Mouse (Mus musculus) hindbrain, embryonic 12.5 days (tissue): ENCODE results near the gene Retnla. TPM values are rescaled to one million over a fixed set of nuclear protein-coding genes. Genes with fewer than 3 reads are reported as not detected.

Experiments used
- ATAC-seq: fragments of 200-750 bp; cut with Nextera tagmentation; 2 replicates; pipeline ENCODE4 v1.8.0; 2017; ENCODE audit warnings: moderate TSS enrichment; ENCODE audit not compliant: low FRiP score
- H3K27ac ChIP-seq: fragments of 300-500 bp; sonication (generic); 2 replicates; pipeline ENCODE4 v1.5.1; 2016; ENCODE audit warnings: mild to moderate bottlenecking
- H3K27me3 ChIP-seq: fragments of 300-500 bp; sonication (generic); 2 replicates; pipeline ENCODE4 v1.6.1; 2016; ENCODE audit warnings: mild to moderate bottlenecking
- H3K36me3 ChIP-seq: fragments of 300-500 bp; sonication (generic); 2 replicates; pipeline ENCODE4 v1.6.1; 2016; ENCODE audit warnings: mild to moderate bottlenecking
- H3K4me1 ChIP-seq: fragments of 300-500 bp; sonication (generic); 2 replicates; pipeline ENCODE4 v1.6.1; 2016
- H3K4me2 ChIP-seq: fragments of 300-500 bp; sonication (generic); replicated peaks from 2 replicates; pipeline ENCODE4 v1.6.1; 2016; ENCODE audit warnings: mild to moderate bottlenecking
- H3K4me3 ChIP-seq: fragments of 300-500 bp; sonication (generic); 2 replicates; pipeline ENCODE4 v1.5.1; 2016; ENCODE audit warnings: mild to moderate bottlenecking
- H3K9ac ChIP-seq: fragments of 300-500 bp; sonication (generic); 2 replicates; pipeline ENCODE4 v1.6.1; 2016; ENCODE audit warnings: mild to moderate bottlenecking, moderate library complexity
- H3K9me3 ChIP-seq: fragments of 300-500 bp; sonication (generic); replicated peaks from 2 replicates; pipeline ENCODE4 v1.6.1; 2016; ENCODE audit warnings: mild to moderate bottlenecking
- WGBS: fragments of 180-500 bp; shearing (Covaris S2); methylation state at CpG from one replicate; pipeline ENCODE4 v1.1.7; 2016; 5-methylcytosine and 5-hydroxymethylcytosine counted together
- polyA plus RNA-seq: library from polyadenylated mRNA; unstranded; fragments of >200 nt; fragmentation: Nextera tagmentation; extraction: Ambion mirVana; gene quantifications from 2 replicates; pipeline ENCODE4 v1.2.1, GENCODE M21; 2016

The Retnla gene
- polyA plus RNA-seq, result not detected in 2 replicates

DNA sequence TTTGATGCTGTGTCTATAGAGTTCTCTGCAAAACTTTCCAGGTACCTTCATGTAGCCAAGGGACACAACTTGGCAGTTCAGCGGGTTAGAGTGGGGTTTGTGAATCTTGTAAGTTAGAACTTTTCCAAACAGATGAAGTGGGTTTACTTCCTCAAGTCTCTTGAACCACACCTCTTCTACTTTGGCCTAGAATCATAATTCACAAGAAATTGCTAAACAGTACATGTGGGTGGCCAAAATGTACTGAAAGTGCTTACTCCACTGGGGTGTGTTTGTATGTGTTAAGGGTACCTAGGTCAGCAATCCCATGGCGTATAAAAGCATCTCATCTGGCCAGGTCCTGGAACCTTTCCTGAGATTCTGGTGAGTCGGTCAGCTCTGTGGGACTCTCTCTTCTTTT, at the start of gene Retnla:
Retnla (plus strand) TSS at position 286 of the 400 bp plus-strand sequence.
- Histone ChIP-seq H3K9ac (no peak within 1 kb of the TSS), H3K4me2 (no peak within 1 kb of the TSS), H3K4me3 (no peak within 1 kb of the TSS), H3K36me3 (no peaks in the 10 kb centered on the region), H3K9me3 (no peaks in the 10 kb centered on the region), H3K4me1 (no peaks in the 10 kb centered on the region), H3K27me3 (no peaks in the 10 kb centered on the region), H3K27ac (no peak within 1 kb of the TSS)
- no peak for ATAC-seq
- 89% methylated on average over 3 of the region's 3 CpGs for WGBS

DNA sequence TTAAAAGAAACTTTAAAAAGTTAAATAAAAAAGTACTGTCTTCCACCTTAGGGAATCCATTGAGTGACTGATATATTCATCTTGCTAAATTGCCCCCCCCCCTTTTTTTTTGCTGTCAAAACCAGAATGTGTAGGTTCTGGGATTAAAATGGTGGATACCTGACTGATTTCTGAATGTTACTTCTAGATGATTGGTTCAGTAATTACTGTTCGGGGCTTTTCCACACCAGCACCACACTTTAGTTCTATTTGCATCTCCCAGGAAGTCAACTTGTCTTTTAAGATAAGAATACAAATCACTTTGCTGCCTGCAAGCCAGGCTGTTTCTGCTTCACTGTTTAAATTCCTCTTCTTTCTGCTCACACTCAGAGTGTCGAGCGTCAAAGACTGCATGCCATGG, 44.1 kb upstream of the Retnla start:
- Histone ChIP-seq H3K9ac (no peak overlapping the region), H3K27me3 (no peaks in the 10 kb centered on the region), H3K4me3 (no peak overlapping the region), H3K9me3 (no peaks in the 10 kb centered on the region), H3K27ac (no peak overlapping the region), H3K36me3 (no peaks in the 10 kb centered on the region), H3K4me1 (no peaks in the 10 kb centered on the region), H3K4me2 (no peak overlapping the region)
- 88% methylated on average over 3 of the region's 3 CpGs for WGBS
- ATAC-seq, result no peak

DNA sequence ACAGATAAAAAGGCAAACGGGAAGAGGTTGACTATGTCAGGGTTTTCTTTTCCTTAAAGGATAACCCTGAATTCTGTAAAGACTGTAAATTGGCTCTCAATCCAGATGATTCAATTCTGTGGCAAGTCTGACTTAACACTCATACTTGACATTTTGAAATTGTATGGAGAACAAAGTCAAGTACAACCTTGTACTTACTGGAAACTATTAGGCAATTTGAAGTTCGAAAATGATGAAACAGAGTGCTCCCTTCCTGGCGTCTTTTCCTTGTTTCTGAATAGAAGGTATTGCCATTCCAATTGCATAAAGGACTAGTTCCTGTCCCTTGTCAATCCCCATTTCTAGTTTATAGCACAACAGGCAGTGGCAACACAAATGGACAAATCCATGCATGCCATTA, 42.9 kb upstream of the Retnla start:
- no peak for ATAC-seq
- WGBS, result 86% methylated on average over 3 of the region's 3 CpGs
- H3K4me1 ChIP-seq, result no peaks in the 10 kb centered on the region
- no peak overlapping the region for H3K4me3 ChIP-seq
- no peaks in the 10 kb centered on the region for H3K27me3 ChIP-seq
- no peak overlapping the region for H3K9ac ChIP-seq
- no peaks in the 10 kb centered on the region for H3K9me3 ChIP-seq
- H3K27ac ChIP-seq, result no peak overlapping the region
- H3K4me2 ChIP-seq, result no peak overlapping the region
- no peaks in the 10 kb centered on the region for H3K36me3 ChIP-seq

DNA sequence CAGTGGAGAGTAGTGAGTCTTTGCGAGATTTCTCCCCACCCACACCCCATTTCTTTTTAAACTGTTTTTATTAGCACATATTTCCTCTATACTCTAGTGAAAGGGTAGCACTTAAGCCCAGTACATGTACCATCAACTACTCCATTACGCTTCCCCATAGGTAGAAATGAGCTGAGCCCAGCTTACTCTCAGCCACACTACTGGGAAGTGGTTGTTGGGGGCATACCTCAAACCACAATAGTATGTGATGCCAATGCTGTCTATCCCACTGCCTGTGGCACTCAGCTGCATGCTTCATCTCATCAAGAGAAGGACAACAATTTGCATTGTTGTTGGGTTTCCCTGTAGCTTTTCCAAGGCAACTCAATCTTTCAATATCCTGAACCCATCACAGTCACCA, 41.4 kb upstream of the Retnla start:
- Histone ChIP-seq H3K9me3 (no peaks in the 10 kb centered on the region), H3K4me3 (no peak overlapping the region), H3K9ac (no peak overlapping the region), H3K4me1 (no peaks in the 10 kb centered on the region), H3K27me3 (no peaks in the 10 kb centered on the region), H3K36me3 (no peaks in the 10 kb centered on the region), H3K27ac (no peak overlapping the region), H3K4me2 (no peak overlapping the region)
- no peak for ATAC-seq
- 92% methylated on average over 2 of the region's 2 CpGs for WGBS

DNA sequence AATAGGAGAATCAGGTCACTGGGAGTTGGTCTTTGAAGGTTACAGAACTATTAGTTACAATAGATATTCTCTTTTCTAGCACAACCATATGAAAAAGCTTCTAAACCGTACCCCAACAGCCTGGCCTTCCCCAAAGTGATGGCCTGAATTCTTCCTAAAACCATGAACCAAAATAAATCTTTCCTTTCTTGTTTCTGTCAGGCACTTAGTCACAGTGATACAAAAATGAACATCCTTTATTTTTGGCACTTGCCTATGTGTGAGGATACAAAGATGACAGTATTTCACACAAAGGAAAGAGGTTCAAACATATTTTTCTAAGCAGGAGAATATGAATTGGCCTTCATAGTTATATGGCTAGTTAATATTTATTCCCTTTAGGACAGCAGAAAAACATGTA, 36.9 kb upstream of the Retnla start:
- 96% methylated on average over 1 of the region's 1 CpGs for WGBS
- H3K4me1 ChIP-seq, result no peaks in the 10 kb centered on the region
- H3K9me3 ChIP-seq, result no peaks in the 10 kb centered on the region
- H3K9ac ChIP-seq, result no peak overlapping the region
- no peak overlapping the region for H3K4me3 ChIP-seq
- H3K4me2 ChIP-seq, result no peak overlapping the region
- H3K36me3 ChIP-seq, result no peaks in the 10 kb centered on the region
- H3K27ac ChIP-seq, result no peak overlapping the region
- no peak for ATAC-seq
- H3K27me3 ChIP-seq, result no peaks in the 10 kb centered on the region

DNA sequence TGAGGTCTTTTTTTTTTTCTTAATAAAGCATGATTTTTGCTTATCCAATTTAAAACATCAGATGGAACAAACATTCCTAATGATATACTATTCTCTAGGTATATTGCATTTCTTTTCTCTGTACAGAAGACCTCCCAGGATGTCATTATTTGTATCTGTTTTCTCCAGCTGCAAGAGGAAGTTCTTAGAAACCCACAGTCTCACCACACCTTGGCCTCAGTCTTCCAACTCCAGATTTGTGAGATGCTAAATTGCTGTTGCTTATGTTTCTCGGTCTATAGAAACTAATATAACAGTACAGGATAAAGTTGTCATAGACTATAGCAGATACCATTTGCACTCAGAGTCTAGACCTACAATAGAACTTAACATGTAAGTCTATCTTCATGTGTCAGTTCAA, 35.8 kb upstream of the Retnla start:
- H3K27ac ChIP-seq, result no peak overlapping the region
- no peaks in the 10 kb centered on the region for H3K36me3 ChIP-seq
- H3K4me3 ChIP-seq, result no peak overlapping the region
- ATAC-seq, result no peak
- H3K9me3 ChIP-seq, result no peaks in the 10 kb centered on the region
- H3K27me3 ChIP-seq, result no peaks in the 10 kb centered on the region
- no peaks in the 10 kb centered on the region for H3K4me1 ChIP-seq
- no peak overlapping the region for H3K9ac ChIP-seq
- H3K4me2 ChIP-seq, result no peak overlapping the region
- 84% methylated on average over 1 of the region's 1 CpGs for WGBS

DNA sequence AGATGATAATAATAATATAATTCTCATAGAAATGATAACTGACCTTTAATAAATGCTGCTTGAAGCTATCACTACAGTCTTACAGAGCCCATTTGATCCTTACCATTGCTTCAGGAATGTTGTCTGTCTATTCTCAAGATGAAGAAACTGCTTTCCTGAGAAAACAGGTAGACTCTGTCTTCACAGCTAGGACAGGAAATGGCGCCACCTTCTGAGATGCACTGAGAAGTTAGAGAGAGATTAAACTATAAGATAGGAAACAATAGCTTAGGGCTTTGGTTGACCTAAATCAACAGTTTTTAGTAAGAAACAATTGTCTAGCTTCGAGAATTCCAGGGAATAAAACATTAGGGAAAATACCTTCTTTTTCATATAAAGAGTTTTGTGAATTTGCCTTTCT, 33.0 kb upstream of the Retnla start:
- no peak for ATAC-seq
- Histone ChIP-seq H3K36me3 (no peaks in the 10 kb centered on the region), H3K9me3 (no peaks in the 10 kb centered on the region), H3K4me1 (no peaks in the 10 kb centered on the region), H3K4me3 (no peak overlapping the region), H3K9ac (no peak overlapping the region), H3K27me3 (no peaks in the 10 kb centered on the region), H3K27ac (no peak overlapping the region), H3K4me2 (no peak overlapping the region)
- WGBS, result 65% methylated on average over 2 of the region's 2 CpGs

DNA sequence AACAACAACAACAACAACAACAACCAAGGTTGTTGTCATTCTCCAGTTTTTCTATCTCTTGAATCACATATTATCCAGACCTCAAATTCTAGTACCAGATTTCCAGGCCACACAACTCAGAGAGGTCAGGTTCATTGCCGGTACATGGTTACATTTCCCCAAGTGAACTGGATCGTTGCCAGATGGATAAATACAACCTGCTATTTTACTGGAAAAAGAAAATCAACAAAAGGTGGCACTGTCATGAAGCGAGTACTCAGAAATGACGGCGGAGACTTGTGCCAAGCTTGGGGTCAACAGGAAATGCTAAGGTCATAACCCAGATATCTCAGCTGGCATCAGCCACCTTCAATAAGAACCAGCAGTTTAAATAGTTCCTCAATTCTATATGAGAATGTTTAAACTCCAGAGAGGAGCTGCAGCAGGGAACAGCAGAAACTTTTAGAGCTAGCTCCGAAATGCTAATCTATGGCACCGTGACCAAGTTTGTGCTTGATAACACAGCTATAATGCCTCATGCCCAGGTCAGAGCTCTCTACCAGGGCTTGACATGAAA, 30.4 kb upstream of the Retnla start:
- H3K4me3 ChIP-seq, result no peak overlapping the region
- no peak overlapping the region for H3K4me2 ChIP-seq
- H3K9ac ChIP-seq, result no peak overlapping the region
- H3K27ac ChIP-seq, result no peak overlapping the region
- no peak for ATAC-seq
- no peaks in the 10 kb centered on the region for H3K36me3 ChIP-seq
- WGBS, result 84% methylated on average over 7 of the region's 7 CpGs
- H3K9me3 ChIP-seq, result no peaks in the 10 kb centered on the region
- no peaks in the 10 kb centered on the region for H3K4me1 ChIP-seq
- no peaks in the 10 kb centered on the region for H3K27me3 ChIP-seq

DNA sequence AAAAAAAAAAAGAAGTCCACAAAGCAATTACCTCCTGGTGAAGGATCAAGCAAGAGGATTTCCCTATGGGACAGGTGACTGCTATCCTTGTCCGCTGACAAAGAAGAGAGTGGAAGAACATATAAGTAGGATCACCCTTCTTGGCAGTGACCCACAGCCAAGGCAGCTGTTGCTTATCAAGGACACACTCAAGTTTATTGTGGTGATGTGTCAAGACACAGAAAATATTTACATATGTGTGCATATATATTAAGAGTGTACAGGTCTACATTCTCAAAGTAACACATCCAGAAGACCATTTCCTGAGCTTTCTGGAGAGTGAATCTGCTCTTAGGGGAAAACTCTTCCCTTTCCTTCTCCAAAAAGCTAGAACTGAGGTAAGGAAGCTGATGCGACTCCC, 25.7 kb upstream of the Retnla start, which contains the start of gene Retnlb:
Retnlb (plus strand) TSS at position 162 of the 400 bp plus-strand sequence.
- Histone ChIP-seq H3K9ac (no peak within 1 kb of the TSS), H3K27me3 (no peaks in the 10 kb centered on the region), H3K4me1 (no peaks in the 10 kb centered on the region), H3K4me2 (no peak within 1 kb of the TSS), H3K36me3 (no peaks in the 10 kb centered on the region), H3K27ac (no peak within 1 kb of the TSS), H3K4me3 (no peak within 1 kb of the TSS), H3K9me3 (no peaks in the 10 kb centered on the region)
- ATAC-seq, result no peak
- WGBS, result 100% methylated on average over 2 of the region's 2 CpGs

DNA sequence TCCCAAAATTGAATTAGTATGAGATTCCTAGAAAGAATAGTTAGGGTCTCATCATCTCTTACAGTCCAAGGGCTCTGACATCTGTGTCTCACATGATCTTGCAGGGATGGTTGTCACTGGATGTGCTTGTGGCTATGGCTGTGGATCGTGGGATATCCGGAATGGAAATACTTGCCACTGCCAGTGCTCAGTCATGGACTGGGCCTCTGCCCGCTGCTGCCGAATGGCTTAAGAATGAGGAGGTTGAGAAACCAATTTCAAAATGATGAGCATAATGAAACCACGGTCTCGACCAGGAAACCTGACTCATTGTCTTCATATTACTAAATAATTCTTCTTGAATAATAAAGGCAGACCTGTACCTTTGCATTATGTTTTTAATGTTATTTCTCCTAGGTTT, 23.8 kb upstream of the Retnla start:
- no peak overlapping the region for H3K27ac ChIP-seq
- H3K4me2 ChIP-seq, result no peak overlapping the region
- no peak overlapping the region for H3K4me3 ChIP-seq
- 93% methylated on average over 6 of the region's 6 CpGs for whole genome bisulfite sequencing
- H3K27me3 ChIP-seq, result no peaks in the 10 kb centered on the region
- H3K4me1 ChIP-seq, result no peaks in the 10 kb centered on the region
- ATAC-seq, result no peak
- H3K36me3 ChIP-seq, result no peaks in the 10 kb centered on the region
- no peak overlapping the region for H3K9ac ChIP-seq
- H3K9me3 ChIP-seq, result no peaks in the 10 kb centered on the region

DNA sequence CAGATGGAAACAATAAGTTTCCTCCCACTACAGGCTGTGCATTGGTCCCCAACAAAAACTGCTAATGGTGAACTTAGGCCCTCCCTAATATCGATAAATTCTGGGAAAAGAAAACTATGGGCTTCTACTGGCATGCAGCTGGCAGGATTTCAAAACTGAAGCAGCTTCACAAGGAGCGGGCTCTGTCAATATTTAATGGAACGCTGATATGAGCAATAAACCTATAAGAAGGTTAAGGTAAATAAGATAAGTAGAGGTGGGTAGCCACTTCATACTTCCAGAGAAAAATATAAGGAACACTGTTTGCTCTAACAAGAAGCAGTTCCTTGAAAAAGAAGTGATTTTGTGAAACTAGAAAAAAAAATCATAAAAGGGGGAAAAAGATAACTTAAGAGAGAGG, 15.9 kb upstream of the Retnla start:
- H3K9ac ChIP-seq, result no peak overlapping the region
- no peaks in the 10 kb centered on the region for H3K27me3 ChIP-seq
- 91% methylated on average over 3 of the region's 3 CpGs for WGBS
- H3K36me3 ChIP-seq, result no peaks in the 10 kb centered on the region
- H3K27ac ChIP-seq, result no peak overlapping the region
- H3K9me3 ChIP-seq, result no peaks in the 10 kb centered on the region
- no peak overlapping the region for H3K4me3 ChIP-seq
- ATAC-seq, result no peak
- no peak overlapping the region for H3K4me2 ChIP-seq
- no peaks in the 10 kb centered on the region for H3K4me1 ChIP-seq

DNA sequence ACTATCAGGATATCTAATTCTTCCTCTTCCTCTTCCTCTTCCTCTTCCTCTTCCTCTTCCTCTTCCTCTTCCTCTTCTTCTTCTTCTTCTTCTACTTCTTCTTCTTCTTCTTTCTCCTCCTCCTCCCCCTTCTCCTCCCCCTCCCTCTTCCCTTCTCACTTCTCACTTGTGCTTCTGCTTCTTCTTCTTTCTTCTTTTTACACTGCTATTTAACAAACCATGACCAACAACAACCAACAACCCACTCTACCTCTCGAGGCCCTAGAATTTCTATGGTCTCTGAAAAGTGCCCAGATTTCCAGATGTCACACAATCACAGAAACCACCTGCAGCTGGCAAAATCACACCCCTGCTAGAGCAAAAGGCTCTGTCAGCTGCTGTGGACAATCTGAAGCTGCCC, 14.7 kb upstream of the Retnla start:
- Histone ChIP-seq H3K9me3 (no peaks in the 10 kb centered on the region), H3K4me1 (no peaks in the 10 kb centered on the region), H3K4me3 (no peak overlapping the region), H3K4me2 (no peak overlapping the region), H3K27ac (no peak overlapping the region), H3K27me3 (no peaks in the 10 kb centered on the region), H3K9ac (no peak overlapping the region), H3K36me3 (no peaks in the 10 kb centered on the region)
- 58% methylated on average over 1 of the region's 1 CpGs for WGBS
- ATAC-seq, result no peak

DNA sequence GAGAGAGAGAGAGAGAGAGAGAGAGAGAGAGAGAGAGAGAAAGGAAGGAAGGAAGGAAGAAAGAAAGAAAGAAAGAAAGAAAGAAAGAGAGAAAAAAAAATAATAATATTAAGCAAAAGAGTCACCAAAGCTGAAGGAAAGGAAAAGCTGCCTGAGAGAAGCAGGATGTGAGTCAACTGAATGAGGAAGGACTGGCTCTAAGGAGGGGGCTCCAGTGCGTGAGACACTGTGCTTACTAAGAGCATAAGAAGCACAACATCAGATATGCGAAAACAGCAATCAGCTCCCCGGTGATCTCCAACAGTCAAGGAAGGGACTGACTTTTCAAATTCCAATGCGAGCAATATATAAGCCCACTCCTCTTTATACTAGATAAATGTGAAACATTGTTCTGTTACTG, 13.3 kb upstream of the Retnla start:
- no peak for ATAC-seq
- Histone ChIP-seq H3K9ac (no peak overlapping the region), H3K9me3 (no peaks in the 10 kb centered on the region), H3K36me3 (no peaks in the 10 kb centered on the region), H3K4me2 (no peak overlapping the region), H3K4me1 (no peaks in the 10 kb centered on the region), H3K27me3 (no peaks in the 10 kb centered on the region), H3K27ac (no peak overlapping the region), H3K4me3 (no peak overlapping the region)
- WGBS, result 87% methylated on average over 4 of the region's 4 CpGs
